Mouse (Mus musculus) kidney, postnatal 0 days (tissue): Measurements from ENCODE around the gene Hsd11b2. TPM values are rescaled to one million over a fixed set of nuclear protein-coding genes. Genes with fewer than 3 reads are reported as not detected.

Experiments used
- ATAC-seq: fragments of 200-750 bp; cut with Nextera tagmentation; replicated peaks from 2 replicates; pipeline ENCODE4 v1.8.0; 2017; ENCODE audit warnings: low read depth, moderate number of reproducible peaks, moderate TSS enrichment, moderate library complexity; ENCODE audit not compliant: low FRiP score
- DNase-seq: peaks from one replicate; pipeline ENCODE4 v3.0.0-alpha.2; 2016; ENCODE audit warnings: low spot score
- H3K27ac ChIP-seq: fragments of 300-500 bp; sonication (generic); 2 replicates; pipeline ENCODE4 v1.5.1; 2014; ENCODE audit warnings: mild to moderate bottlenecking
- H3K27me3 ChIP-seq: fragments of 300-500 bp; sonication (generic); 2 replicates; pipeline ENCODE4 v1.6.1; 2014; ENCODE audit warnings: low read length, mixed read lengths; ENCODE audit not compliant: insufficient read depth
- H3K36me3 ChIP-seq: fragments of 300-500 bp; sonication (generic); 2 replicates; pipeline ENCODE4 v1.6.1; 2014; ENCODE audit warnings: low read length, mixed read lengths; ENCODE audit not compliant: insufficient read depth
- H3K4me1 ChIP-seq: fragments of 300-500 bp; sonication (generic); replicated peaks from 2 replicates; pipeline ENCODE4 v1.6.1; 2014; ENCODE audit warnings: antibody characterized with exemption, low read length, mixed read lengths; ENCODE audit not compliant: insufficient read depth
- H3K4me2 ChIP-seq: fragments of 300-500 bp; sonication (generic); 2 replicates; pipeline ENCODE4 v1.6.1; 2014; ENCODE audit warnings: mild to moderate bottlenecking, low read length, moderate library complexity, mixed read lengths
- H3K4me3 ChIP-seq: fragments of 300-500 bp; sonication (generic); replicated peaks from 2 replicates; pipeline ENCODE4 v1.5.1; 2014; ENCODE audit warnings: low read depth, low read length
- H3K9ac ChIP-seq: fragments of 300-500 bp; sonication (generic); 2 replicates; pipeline ENCODE4 v1.6.1; 2014; ENCODE audit warnings: low read depth, low read length
- H3K9me3 ChIP-seq: fragments of 300-500 bp; sonication (generic); replicated peaks from 2 replicates; pipeline ENCODE4 v1.6.1; 2016; ENCODE audit warnings: low read length, inconsistent platforms, mixed read lengths
- CTCF ChIP-seq: IDR thresholded peaks from 2 replicates; pipeline ENCODE4 v1.5.1; 2016; ENCODE audit warnings: antibody characterized with exemption, low read depth, mild to moderate bottlenecking, moderate library complexity
- WGBS: fragments of 180-500 bp; shearing (Covaris S2); extraction: QIAGEN DNeasy Blood & Tissue Kit; methylation state at CpG from one replicate; pipeline ENCODE4 v1.1.7; 2014; 5-methylcytosine and 5-hydroxymethylcytosine counted together
- polyA plus RNA-seq: library from polyadenylated mRNA; unstranded; fragments of >200 nt; fragmentation: Nextera tagmentation; extraction: Ambion mirVana; gene quantifications from 2 replicates; pipeline ENCODE4 v1.2.1, GENCODE M21; 2015

Gene Hsd11b2
- polyA plus RNA-seq, 1 experiment from 2014 or later: 42.4 TPM

- 64% methylated on average over 3 of the region's 3 CpGs for WGBS
- Histone ChIP-seq H3K36me3 (no peaks in the 10 kb centered on the region), H3K4me2 (no peak overlapping the region), H3K9ac (no peak overlapping the region), H3K27me3 (no peaks in the 10 kb centered on the region), H3K4me1 (peaks cover 22% of the 10 kb centered on the region), H3K27ac (peak overlapping the region; percentile 70), H3K4me3 (no peak overlapping the region), H3K9me3 (no peaks in the 10 kb centered on the region)
- no peak for ATAC-seq
- DNase-seq: no peak
- TF ChIP-seq CTCF: no peak
These were observed 26.7 kb downstream of the Hsd11b2 start for GRCm38 (mm10) chr8:105545249-105545648.

GRCm38 (mm10) chr8:105546384-105547350 lies 28.1 kb downstream of the Hsd11b2 start:
- H3K4me1 ChIP-seq: peaks cover 22% of the 10 kb centered on the region
- H3K4me3 ChIP-seq: no peak overlapping the region
- no peak overlapping the region for H3K4me2 ChIP-seq
- no peak for TF ChIP-seq CTCF
- H3K27me3 ChIP-seq: no peaks in the 10 kb centered on the region
- 69% methylated on average over 6 of the region's 6 CpGs for WGBS
- no peaks in the 10 kb centered on the region for H3K9me3 ChIP-seq
- H3K9ac ChIP-seq: no peak overlapping the region
- DNase-seq: no peak
- no peak overlapping the region for H3K27ac ChIP-seq
- H3K36me3 ChIP-seq: no peaks in the 10 kb centered on the region
- no peak for ATAC-seq

GRCm38 (mm10) chr8:105549506-105549905 lies 31.0 kb downstream of the Hsd11b2 start:
- DNase-seq: no peak
- Histone ChIP-seq H3K9me3 (no peaks in the 10 kb centered on the region), H3K4me1 (peaks cover 19% of the 10 kb centered on the region), H3K9ac (no peak overlapping the region), H3K4me2 (no peak overlapping the region), H3K4me3 (no peak overlapping the region), H3K27ac (no peak overlapping the region), H3K36me3 (no peaks in the 10 kb centered on the region), H3K27me3 (no peaks in the 10 kb centered on the region)
- no peak for TF ChIP-seq CTCF
- WGBS: 85% methylated on average over 1 of the region's 1 CpGs
- no peak for ATAC-seq

DNA sequence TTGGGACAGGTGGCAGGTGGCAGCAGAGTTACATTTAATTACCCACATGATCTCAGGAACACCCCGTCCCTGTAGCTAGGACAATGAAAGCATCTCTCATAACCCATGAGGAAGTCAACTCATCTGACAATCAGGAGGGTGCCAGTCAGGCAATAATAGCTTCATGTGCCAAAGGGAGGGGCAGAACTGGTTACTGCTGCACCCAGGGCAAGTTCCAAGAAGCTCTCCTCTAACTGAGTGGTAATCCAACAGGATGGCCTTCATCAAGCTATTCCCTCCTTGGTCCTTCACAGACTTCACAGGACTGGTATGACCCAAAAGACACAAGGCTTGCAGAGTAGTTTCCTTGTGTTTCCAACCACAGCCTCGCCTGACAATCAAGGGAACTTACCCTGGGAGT lies 31.5 kb downstream of the Hsd11b2 start:
- ATAC-seq: no peak
- 78% methylated on average over 2 of the region's 2 CpGs for WGBS
- Histone ChIP-seq H3K27ac (no peak overlapping the region), H3K9ac (no peak overlapping the region), H3K4me3 (no peak overlapping the region), H3K4me2 (no peak overlapping the region), H3K27me3 (no peaks in the 10 kb centered on the region), H3K4me1 (peaks cover 13% of the 10 kb centered on the region), H3K36me3 (no peaks in the 10 kb centered on the region), H3K9me3 (no peaks in the 10 kb centered on the region)
- DNase-seq: no peak
- no peak for TF ChIP-seq CTCF

DNA sequence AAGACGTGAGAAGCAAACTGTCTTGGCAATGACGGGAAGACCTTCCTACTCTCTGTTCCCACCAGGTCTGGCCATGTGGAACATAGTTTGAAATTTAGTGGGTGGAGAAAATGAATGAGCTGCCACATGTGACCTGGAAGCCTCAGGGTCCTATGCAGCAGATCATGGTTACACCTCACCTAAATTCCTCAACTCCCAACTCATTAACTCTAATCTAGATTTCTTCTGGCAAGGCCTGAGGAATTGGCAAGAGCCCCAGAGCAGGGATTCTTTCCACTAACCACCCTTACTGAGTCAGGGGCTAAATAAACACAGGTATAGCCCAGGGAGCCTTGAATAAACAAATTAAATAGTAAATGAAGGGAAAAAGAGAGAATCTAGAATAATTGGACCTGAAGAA lies 33.5 kb downstream of the Hsd11b2 start:
- Histone ChIP-seq H3K27ac (no peak overlapping the region), H3K9ac (no peak overlapping the region), H3K4me3 (no peak overlapping the region), H3K4me1 (0 out of 2 replicates have a peak, but pooled peaks cover 3% of the 10 kb centered on the region), H3K4me2 (no peak overlapping the region), H3K36me3 (no peaks in the 10 kb centered on the region), H3K9me3 (no peaks in the 10 kb centered on the region), H3K27me3 (no peaks in the 10 kb centered on the region)
- TF ChIP-seq CTCF: no peak
- no peak for DNase-seq
- ATAC-seq: no peak
- 71% methylated on average over 2 of the region's 2 CpGs for whole genome bisulfite sequencing

- Histone ChIP-seq H3K9me3 (no peaks in the 10 kb centered on the region), H3K4me3 (no peak overlapping the region), H3K36me3 (no peaks in the 10 kb centered on the region), H3K9ac (no peak overlapping the region), H3K4me2 (no peak overlapping the region), H3K4me1 (no peaks in the 10 kb centered on the region), H3K27ac (peak overlapping the region; percentile 13; the same call in 1 of the 2 replicates), H3K27me3 (no peaks in the 10 kb centered on the region)
- no peak for DNase-seq
- no peak for TF ChIP-seq CTCF
- ATAC-seq: no peak
- 76% methylated on average over 1 of the region's 1 CpGs for WGBS
These were observed 34.3 kb downstream of the Hsd11b2 start for GRCm38 (mm10) chr8:105552824-105553223.
